Mouse (Mus musculus) heart, embryonic 12.5 days (tissue): ENCODE data around the gene S100a1. TPM values are rescaled to one million over a fixed set of nuclear protein-coding genes. Genes with fewer than 3 reads are reported as not detected.

ENCODE experiments used
- ATAC-seq: fragments of 200-750 bp; cut with Nextera tagmentation; 2 replicates; pipeline ENCODE4 v1.8.0; 2017; ENCODE audit warnings: moderate TSS enrichment, moderate library complexity; ENCODE audit not compliant: insufficient number of reproducible peaks, low FRiP score
- H3K27ac ChIP-seq: fragments of 300-500 bp; sonication (generic); 2 replicates; pipeline ENCODE4 v1.5.1; 2016; ENCODE audit warnings: mild to moderate bottlenecking, moderate library complexity; ENCODE audit not compliant: poor library complexity, severe bottlenecking
- H3K27me3 ChIP-seq: fragments of 300-500 bp; sonication (generic); replicated peaks from 2 replicates; pipeline ENCODE4 v1.6.1; 2016; ENCODE audit warnings: mild to moderate bottlenecking, moderate library complexity
- H3K36me3 ChIP-seq: fragments of 300-500 bp; sonication (generic); 2 replicates; pipeline ENCODE4 v1.6.1; 2016; ENCODE audit warnings: mild to moderate bottlenecking, moderate library complexity
- H3K4me1 ChIP-seq: fragments of 300-500 bp; sonication (generic); replicated peaks from 2 replicates; pipeline ENCODE4 v1.6.1; 2016; ENCODE audit warnings: mild to moderate bottlenecking
- H3K4me2 ChIP-seq: fragments of 300-500 bp; sonication (generic); 2 replicates; pipeline ENCODE4 v1.6.1; 2016; ENCODE audit warnings: mild to moderate bottlenecking, moderate library complexity
- H3K4me3 ChIP-seq: fragments of 300-500 bp; sonication (generic); 2 replicates; pipeline ENCODE4 v1.5.1; 2016; ENCODE audit warnings: mild to moderate bottlenecking
- H3K9ac ChIP-seq: fragments of 300-500 bp; sonication (generic); 2 replicates; pipeline ENCODE4 v1.6.1; 2016; ENCODE audit warnings: mild to moderate bottlenecking, moderate library complexity
- H3K9me3 ChIP-seq: fragments of 300-500 bp; sonication (generic); replicated peaks from 2 replicates; pipeline ENCODE4 v1.6.1; 2016; ENCODE audit warnings: mild to moderate bottlenecking, moderate library complexity
- WGBS: fragments of 180-500 bp; shearing (Covaris S2); methylation state at CpG from one replicate; pipeline ENCODE4 v1.1.7; 2016; 5-methylcytosine and 5-hydroxymethylcytosine counted together
- polyA plus RNA-seq: library from polyadenylated mRNA; unstranded; fragments of >200 nt; fragmentation: Nextera tagmentation; extraction: Ambion mirVana; gene quantifications from 2 replicates; pipeline ENCODE4 v1.2.1, GENCODE M21; 2016

The S100a1 gene
- polyA plus RNA-seq, result 145 and 148 TPM in 2 replicates

GRCm38 (mm10) chr3:90513796-90514590 lies at the start of gene S100a1, which contains the start of gene S100a13:
Gene S100a1, minus strand, starts transcription at chr3:90514392.
Gene S100a13, plus strand, starts transcription at chr3:90514435.
- Histone ChIP-seq H3K4me1 (peaks cover 19% of the 10 kb centered on the region), H3K4me3 (peak within 1 kb of the TSS; percentile 57), H3K36me3 (peaks cover 9% of the 10 kb centered on the region), H3K4me2 (peak within 1 kb of the TSS; percentile 83), H3K27me3 (no peaks in the 10 kb centered on the region), H3K9ac (peak within 1 kb of the TSS; percentile 80), H3K27ac (peak within 1 kb of the TSS; percentile 78), H3K9me3 (no peaks in the 10 kb centered on the region)
- WGBS, result 2% methylated on average over 25 of the region's 25 CpGs
- peak; percentile 69 for ATAC-seq

DNA sequence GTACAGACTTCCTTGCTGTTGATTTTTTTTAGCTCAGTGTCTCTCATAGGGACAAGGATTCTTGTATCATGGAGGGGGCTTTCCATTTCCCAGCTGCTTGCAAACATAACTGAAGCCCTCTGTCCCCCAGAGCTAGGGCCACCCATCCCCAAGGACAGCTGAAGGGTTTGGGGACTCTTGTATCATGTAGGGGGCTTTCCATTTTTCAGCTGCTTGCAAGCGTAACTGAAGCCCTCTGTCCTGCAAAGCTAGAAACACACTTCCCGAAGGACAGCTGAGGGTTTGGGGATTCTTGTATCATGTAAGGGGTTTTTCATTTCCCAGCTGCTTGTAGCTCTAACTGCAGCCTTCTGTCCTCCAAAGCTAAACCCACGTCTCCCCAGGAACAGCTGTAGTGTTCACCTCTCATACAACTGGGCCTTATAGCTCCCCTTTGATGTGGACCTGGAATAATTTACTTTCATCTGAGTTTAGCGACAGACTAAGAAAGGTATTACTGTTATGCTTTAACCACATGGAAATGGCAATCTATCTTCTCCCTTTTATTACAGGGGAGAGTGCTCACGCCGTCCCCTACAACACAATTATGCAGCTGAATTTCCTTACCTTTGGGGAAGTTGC lies 45.9 kb upstream of the S100a1 start, which contains the start of gene S100a3:
S100a3 (plus strand) TSS at position 571 of the 621 bp plus-strand sequence.
- no peaks in the 10 kb centered on the region for H3K27me3 ChIP-seq
- no peak within 1 kb of the TSS for H3K27ac ChIP-seq
- no peak within 1 kb of the TSS for H3K9ac ChIP-seq
- 0 out of 2 replicates have a peak, but pooled peaks cover 2% of the 10 kb centered on the region for H3K9me3 ChIP-seq
- H3K4me1 ChIP-seq, result no peaks in the 10 kb centered on the region
- H3K4me3 ChIP-seq, result no peak within 1 kb of the TSS
- WGBS, result 81% methylated on average over 6 of the region's 6 CpGs
- no peak within 1 kb of the TSS for H3K4me2 ChIP-seq
- ATAC-seq, result no peak
- no peaks in the 10 kb centered on the region for H3K36me3 ChIP-seq

- no peak overlapping the region for H3K9ac ChIP-seq
- H3K9me3 ChIP-seq, result 0 out of 2 replicates have a peak, but pooled peaks cover 2% of the 10 kb centered on the region
- no peak for ATAC-seq
- H3K27me3 ChIP-seq, result no peaks in the 10 kb centered on the region
- no peaks in the 10 kb centered on the region for H3K36me3 ChIP-seq
- 64% methylated on average over 5 of the region's 5 CpGs for WGBS
- H3K4me3 ChIP-seq, result no peak overlapping the region
- no peak overlapping the region for H3K27ac ChIP-seq
- no peaks in the 10 kb centered on the region for H3K4me1 ChIP-seq
- H3K4me2 ChIP-seq, result no peak overlapping the region
Measured at GRCm38 (mm10) chr3:90555954-90556353, 41.8 kb upstream of the S100a1 start.

- H3K4me3 ChIP-seq, result no peak overlapping the region
- H3K4me2 ChIP-seq, result no peak overlapping the region
- 77% methylated on average over 2 of the region's 2 CpGs for WGBS
- H3K36me3 ChIP-seq, result no peaks in the 10 kb centered on the region
- H3K27me3 ChIP-seq, result no peaks in the 10 kb centered on the region
- no peak overlapping the region for H3K9ac ChIP-seq
- H3K4me1 ChIP-seq, result peaks cover 3% of the 10 kb centered on the region; the same call in 1 of the 2 replicates
- H3K9me3 ChIP-seq, result no peaks in the 10 kb centered on the region
- H3K27ac ChIP-seq, result no peak overlapping the region
- ATAC-seq, result no peak
Measured at GRCm38 (mm10) chr3:90552231-90552630, 38.0 kb upstream of the S100a1 start.

- WGBS, result 82% methylated on average over 2 of the region's 2 CpGs
- Histone ChIP-seq H3K4me3 (no peak overlapping the region), H3K27me3 (no peaks in the 10 kb centered on the region), H3K9ac (no peak overlapping the region), H3K36me3 (no peaks in the 10 kb centered on the region), H3K9me3 (no peaks in the 10 kb centered on the region), H3K27ac (no peak overlapping the region), H3K4me2 (no peak overlapping the region), H3K4me1 (peaks cover 3% of the 10 kb centered on the region; the same call in 1 of the 2 replicates)
- no peak for ATAC-seq
Measured at GRCm38 (mm10) chr3:90550421-90550790, 36.2 kb upstream of the S100a1 start.

DNA sequence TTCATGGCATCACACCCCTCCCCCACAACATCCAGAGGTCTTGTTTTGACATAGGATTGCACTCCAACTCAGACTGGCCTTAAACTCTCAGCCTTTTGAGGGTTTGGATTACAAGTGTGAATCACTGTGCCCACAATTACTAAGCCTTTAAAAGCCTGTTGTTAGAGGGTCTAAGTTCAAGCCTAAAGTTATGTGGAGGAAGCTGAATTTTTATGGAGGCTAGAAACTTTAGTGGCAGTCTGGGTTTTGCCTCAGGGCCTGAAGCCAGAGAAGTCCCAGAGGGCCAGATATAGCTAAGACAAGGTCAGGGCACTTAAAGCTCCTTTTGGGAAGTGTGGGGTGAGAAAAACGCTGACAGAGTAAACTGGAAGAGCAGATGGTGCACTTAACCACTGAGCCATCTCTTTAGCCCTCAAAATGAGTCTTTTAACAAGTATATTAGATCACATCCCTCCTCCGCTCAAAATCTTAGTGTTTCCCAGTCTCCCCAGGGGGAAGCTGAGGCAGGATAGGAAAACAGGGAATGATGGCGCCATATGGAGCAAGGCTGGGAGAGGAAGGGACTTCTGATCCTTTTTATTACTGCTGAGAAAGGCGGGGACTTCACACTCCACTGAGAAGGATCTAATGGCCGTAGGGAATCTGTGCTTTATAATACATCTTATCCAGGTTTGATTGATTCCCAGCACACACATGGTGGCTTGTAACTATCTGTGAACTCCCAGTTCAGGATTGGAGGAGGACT lies 35.7 kb upstream of the S100a1 start:
- Histone ChIP-seq H3K27ac (no peak overlapping the region), H3K9me3 (no peaks in the 10 kb centered on the region), H3K27me3 (no peaks in the 10 kb centered on the region), H3K9ac (no peak overlapping the region), H3K36me3 (no peaks in the 10 kb centered on the region), H3K4me3 (no peak overlapping the region), H3K4me2 (no peak overlapping the region), H3K4me1 (peaks cover 3% of the 10 kb centered on the region; the same call in 1 of the 2 replicates)
- ATAC-seq, result no peak
- WGBS, result 60% methylated on average over 5 of the region's 5 CpGs

- H3K27ac ChIP-seq, result no peak overlapping the region
- 0 out of 2 replicates have a peak, but pooled peaks have one; percentile 52 for ATAC-seq
- H3K4me3 ChIP-seq, result peak overlapping the region; percentile 10; the same call in 1 of the 2 replicates
- H3K9ac ChIP-seq, result no peak overlapping the region
- H3K9me3 ChIP-seq, result no peaks in the 10 kb centered on the region
- H3K27me3 ChIP-seq, result peaks cover 12% of the 10 kb centered on the region; the same call in 1 of the 2 replicates
- 51% methylated on average over 4 of the region's 4 CpGs for WGBS
- no peaks in the 10 kb centered on the region; the same call in 1 of the 2 replicates for H3K4me1 ChIP-seq
- H3K4me2 ChIP-seq, result peak overlapping the region; percentile 35
- no peaks in the 10 kb centered on the region for H3K36me3 ChIP-seq
Measured at GRCm38 (mm10) chr3:90540904-90541303, 26.7 kb upstream of the S100a1 start.

GRCm38 (mm10) chr3:90537905-90538296 lies 23.7 kb upstream of the S100a1 start:
- no peak overlapping the region for H3K4me2 ChIP-seq

GRCm38 (mm10) chr3:90537141-90537904 lies 23.1 kb upstream of the S100a1 start, which contains the start of gene S100a16:
Gene S100a16, plus strand, starts transcription at chr3:90537254.
- H3K9ac ChIP-seq, result no peak within 1 kb of the TSS
- no peak within 1 kb of the TSS for H3K4me2 ChIP-seq
- ATAC-seq, result no peak

More at GRCm38 (mm10) chr3:90537905-90538296, 23.7 kb upstream of the S100a1 start:
- Histone ChIP-seq H3K36me3 (no peaks in the 10 kb centered on the region), H3K9ac (no peak overlapping the region), H3K4me1 (no peaks in the 10 kb centered on the region; the same call in 1 of the 2 replicates), H3K27me3 (peaks cover 12% of the 10 kb centered on the region), H3K4me3 (no peak overlapping the region), H3K9me3 (no peaks in the 10 kb centered on the region), H3K27ac (no peak overlapping the region)
- 74% methylated on average over 5 of the region's 5 CpGs for WGBS
- no peak for ATAC-seq

DNA sequence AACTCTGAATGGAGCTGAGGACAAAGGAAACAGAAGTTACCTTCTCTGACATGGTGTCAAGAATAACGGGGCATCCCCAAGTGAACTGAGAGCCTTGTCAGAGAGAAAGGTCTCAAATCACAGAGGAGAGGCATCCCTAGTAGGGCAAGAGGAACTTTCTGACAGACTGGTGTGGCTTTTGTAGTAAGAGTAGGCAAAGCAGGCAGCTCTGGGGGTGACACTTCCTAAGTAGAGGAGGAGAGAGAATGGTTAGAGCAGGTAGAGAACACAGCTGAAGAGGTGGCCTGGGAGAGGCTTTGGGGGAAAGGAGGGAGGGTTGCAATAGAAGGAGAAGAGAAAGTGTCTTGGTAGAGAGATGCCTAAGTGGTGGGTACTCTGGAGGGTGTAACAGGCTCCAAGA lies 21.3 kb upstream of the S100a1 start:
- no peak for ATAC-seq

More at GRCm38 (mm10) chr3:90537141-90537904, 23.1 kb upstream of the S100a1 start, which contains the start of gene S100a16:
- Histone ChIP-seq H3K4me3 (no peak within 1 kb of the TSS), H3K9me3 (no peaks in the 10 kb centered on the region), H3K27me3 (peaks cover 12% of the 10 kb centered on the region), H3K27ac (no peak within 1 kb of the TSS), H3K36me3 (no peaks in the 10 kb centered on the region), H3K4me1 (no peaks in the 10 kb centered on the region; the same call in 1 of the 2 replicates)
- 49% methylated on average over 10 of the region's 10 CpGs for WGBS

More for the DNA sequence above, 21.3 kb upstream of the S100a1 start:
- no peaks in the 10 kb centered on the region for H3K36me3 ChIP-seq
- WGBS, result 62% methylated on average over 1 of the region's 1 CpGs
- no peaks in the 10 kb centered on the region for H3K9me3 ChIP-seq
- no peak overlapping the region for H3K9ac ChIP-seq
- no peaks in the 10 kb centered on the region for H3K4me1 ChIP-seq
- H3K27me3 ChIP-seq, result peaks cover 12% of the 10 kb centered on the region
- H3K4me2 ChIP-seq, result no peak overlapping the region
- no peak overlapping the region for H3K4me3 ChIP-seq
- H3K27ac ChIP-seq, result no peak overlapping the region
